Mouse (Mus musculus) olfactory bulb, adult 2 months (tissue): ENCODE data around the gene Prpf18.
A peak's percentile ranks its signal among the peaks of the same experiment; 100 is the strongest.

ENCODE experiments used
- CTCF ChIP-seq: fragments of 200-500 bp; IDR thresholded peaks from 2 replicates; pipeline ENCODE4 v1.5.1; 2012; ENCODE audit warnings: low read depth, mild to moderate bottlenecking, low read length, moderate library complexity; ENCODE audit not compliant: insufficient read depth
- POLR2A ChIP-seq: fragments of 200-500 bp; IDR thresholded peaks from 2 replicates; pipeline ENCODE4 v1.6.1; 2012; ENCODE audit warnings: mild to moderate bottlenecking, low read depth, low read length, moderate library complexity; ENCODE audit not compliant: insufficient read depth

- TF ChIP-seq CTCF (peak; percentile 40), POLR2A (no peak)
These were observed 50.7 kb downstream of the Prpf18 start for GRCm38 (mm10) chr2:4601034-4601890.
